Mouse (Mus musculus): Measurements from ENCODE around the gene Chdh. TPM values are rescaled to one million over a fixed set of nuclear protein-coding genes. Genes with fewer than 3 reads are reported as not detected.

Chdh gene
- total and polyA plus RNA-seq, 3 experiments, result not detected

DNA sequence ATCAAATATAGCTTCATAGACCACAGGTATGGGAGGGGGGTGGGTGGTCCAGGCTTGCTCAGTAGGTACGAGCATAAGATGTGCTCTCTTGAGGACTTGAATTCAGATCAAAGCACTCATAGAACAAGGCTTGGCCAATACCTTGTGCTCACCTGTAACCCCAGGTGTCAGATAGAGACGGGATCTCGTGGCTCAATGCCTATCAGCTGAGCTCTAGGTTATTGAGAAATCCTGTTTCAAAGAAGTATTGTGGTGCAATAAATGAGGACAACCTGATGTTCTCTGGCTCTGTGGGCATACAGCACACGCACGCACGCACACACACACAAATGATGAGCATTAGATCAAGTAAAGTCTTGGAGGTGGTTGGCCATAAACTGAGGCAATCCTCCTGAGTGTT, 31.9 kb upstream of the Chdh start:
- Histone ChIP-seq H3K79me2 (replicated peaks; ENCODE audit: control insufficient read depth, extremely low read depth, insufficient read depth, poor library complexity, severe bottlenecking) (peaks cover 17% of the 10 kb centered on the region), H3K9ac (ENCODE audit: insufficient read depth, low read depth) (no peak overlapping the region), H3K4me1 (ENCODE audit: control insufficient read depth in 1 of 2, insufficient read depth in 2 of 2) (peaks cover 2 to 39% of the 10 kb centered on the region in 2 experiments; a peak in 2 of 4 replicates), H3K4me2 (ENCODE audit: insufficient read depth, low read depth, poor library complexity, severe bottlenecking) (no peak overlapping the region), H3K27me3 (replicated peaks) (no peaks in the 10 kb centered on the region), H3K9me3 (replicated peaks; ENCODE audit: low read length) (peaks cover 12% of the 10 kb centered on the region), H3K27ac (ENCODE audit: insufficient read depth, low read depth) (no peak overlapping the region), H3K36me3 (replicated peaks in 1 of 2; ENCODE audit: control insufficient read depth in 1 of 2, insufficient read depth in 1 of 2, low read length in 1 of 2) (peaks cover 39 to 63% of the 10 kb centered on the region in 2 experiments), H3K4me3 (replicated peaks in 1 of 3; ENCODE audit: low read depth in 2 of 3, low read length in 2 of 3, poor library complexity in 1 of 3) (no peak overlapping the region)
- dilution Hi-C loops (cut with MboI; ENCODE audit: extremely low pct_ligation_motif_present, extremely low pct_unique_long_range_greater_than_20kb, low sequenced_read_pairs), result no loop called here
- in situ Hi-C loops (cut with MboI; ENCODE audit: low pct_ligation_motif_present, low pct_unique_long_range_greater_than_20kb, low sequenced_read_pairs), result no loop called here
- DNase-seq (ENCODE audit: extremely low read depth), result no peak
- TF ChIP-seq ELF1 (IDR thresholded peaks at IDR 0.05; ENCODE audit: low read depth, low read length) (no peak), KAT2A (IDR thresholded peaks at IDR 0.05; ENCODE audit: insufficient replicate concordance, low read length) (no peak), JUND (conservative IDR thresholded peaks at IDR 0.05; ENCODE audit: low read depth, low read length) (no peak), TBP (conservative IDR thresholded peaks at IDR 0.05; ENCODE audit: low read depth, low read length) (no peak), CTCF (conservative IDR thresholded peaks at IDR 0.05 in 1 of 2, IDR thresholded peaks at IDR 0.05 in 1 of 2; ENCODE audit: low read depth in 2 of 2, low read length in 2 of 2) (no peak), SMC3 (IDR thresholded peaks at IDR 0.05; ENCODE audit: low read depth, low read length) (no peak), MAX (IDR thresholded peaks at IDR 0.05; ENCODE audit: low read length) (no peak), EP300 (IDR thresholded peaks at IDR 0.05; ENCODE audit: low read length) (no peak), GABPA (IDR thresholded peaks at IDR 0.05; ENCODE audit: insufficient replicate concordance, low read depth, low read length) (no peak), MYC (IDR thresholded peaks at IDR 0.05; ENCODE audit: low read depth, low read length) (no peak), BHLHE40 (IDR thresholded peaks at IDR 0.05; ENCODE audit: low read depth, low read length) (no peak), ETS1 (conservative IDR thresholded peaks at IDR 0.05; ENCODE audit: low read depth, low read length) (no peak), ZC3H11A (IDR thresholded peaks at IDR 0.05; ENCODE audit: low read depth, low read length) (no peak), NELFE (IDR thresholded peaks at IDR 0.05; ENCODE audit: low read depth, low read length) (no peak), TCF12 (IDR thresholded peaks at IDR 0.05; ENCODE audit: low read depth, low read length) (no peak)

DNA sequence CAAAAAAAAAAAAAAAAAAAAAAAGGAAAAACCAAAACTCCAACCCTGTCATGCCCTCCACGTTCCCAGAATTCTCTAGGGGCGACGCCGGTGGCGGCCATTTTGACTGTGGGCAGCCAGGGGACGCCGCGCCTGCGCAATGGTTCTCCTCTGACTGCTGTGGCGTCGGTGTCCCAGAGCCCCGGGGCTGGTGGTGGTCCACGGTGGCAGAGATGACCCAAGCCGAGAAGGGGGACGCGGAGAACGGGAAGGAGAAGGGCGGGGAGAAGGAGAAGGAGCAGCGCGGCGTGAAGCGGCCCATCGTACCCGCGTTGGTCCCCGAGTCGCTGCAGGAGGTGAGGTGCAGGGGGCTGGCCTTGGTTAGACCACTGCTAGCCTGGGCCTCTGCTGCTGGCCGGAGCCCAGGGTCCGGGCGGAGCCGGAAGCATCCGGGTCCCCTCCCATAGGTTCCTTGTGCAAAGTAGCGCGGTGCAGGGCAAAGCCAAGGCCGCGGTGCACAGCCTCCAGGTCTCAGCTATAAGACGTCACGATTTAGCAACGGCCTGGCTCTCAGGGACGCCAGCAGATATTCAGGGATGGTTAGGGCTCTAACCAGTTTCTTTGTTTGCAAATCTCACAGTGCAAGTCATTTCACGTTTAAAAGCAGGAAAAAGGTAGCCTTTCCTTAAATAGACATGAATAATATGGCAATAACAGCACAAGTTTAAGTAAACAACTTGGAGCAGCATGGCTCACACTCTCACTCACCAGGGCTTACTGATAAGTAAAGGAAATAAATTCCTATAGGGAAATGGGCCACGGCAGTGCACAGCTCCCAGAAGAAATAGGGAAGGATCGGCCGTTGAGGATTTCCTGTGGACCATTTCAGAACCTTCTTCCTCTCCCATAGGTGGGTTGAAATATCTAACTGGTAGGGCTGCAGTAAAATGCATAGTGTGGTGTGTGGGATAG, 30.3 kb upstream of the Chdh start, which contains the start of gene Actr8:
Gene Actr8 (plus strand): TSS at position 84 of the 951 bp plus-strand sequence.
- Histone ChIP-seq H3K27ac (ENCODE audit: insufficient read depth, low read depth) (peak within 1 kb of the TSS; percentile 87), H3K4me1 (ENCODE audit: control insufficient read depth in 1 of 2, insufficient read depth in 2 of 2) (peaks cover 2 to 24% of the 10 kb centered on the region in 2 experiments; a peak in 2 of 4 replicates), H3K4me2 (ENCODE audit: insufficient read depth, low read depth, poor library complexity, severe bottlenecking) (peak within 1 kb of the TSS; percentile 87), H3K9me3 (replicated peaks; ENCODE audit: low read length) (peaks cover 12% of the 10 kb centered on the region), H3K4me3 (replicated peaks in 1 of 3; ENCODE audit: low read depth in 2 of 3, low read length in 2 of 3, poor library complexity in 1 of 3) (peak within 1 kb of the TSS; percentile 81 to 95 (median 93)), H3K9ac (ENCODE audit: insufficient read depth, low read depth) (peak within 1 kb of the TSS; percentile 68), H3K79me2 (replicated peaks; ENCODE audit: control insufficient read depth, extremely low read depth, insufficient read depth, poor library complexity, severe bottlenecking) (peaks cover 17% of the 10 kb centered on the region), H3K27me3 (replicated peaks) (no peaks in the 10 kb centered on the region), H3K36me3 (replicated peaks in 1 of 2; ENCODE audit: control insufficient read depth in 1 of 2, insufficient read depth in 1 of 2, low read length in 1 of 2) (peaks cover 32 to 61% of the 10 kb centered on the region in 2 experiments)
- in situ Hi-C loops (cut with MboI; ENCODE audit: low pct_ligation_motif_present, low pct_unique_long_range_greater_than_20kb, low sequenced_read_pairs) (no loop called here), dilution Hi-C loops (cut with MboI; ENCODE audit: extremely low pct_ligation_motif_present, extremely low pct_unique_long_range_greater_than_20kb, low sequenced_read_pairs) (no loop called here)
- peak; percentile 91 for DNase-seq (ENCODE audit: extremely low read depth)
- TF ChIP-seq MYC (IDR thresholded peaks at IDR 0.05; ENCODE audit: low read depth, low read length) (no peak; the same call in 1 of the 2 replicates), USF2 (conservative IDR thresholded peaks at IDR 0.05; ENCODE audit: low read depth, low read length) (no peak), POLR2AphosphoS2 (IDR thresholded peaks at IDR 0.05; ENCODE audit: low read depth, low read length) (no peak), ZC3H11A (IDR thresholded peaks at IDR 0.05; ENCODE audit: low read depth, low read length) (no peak), MAX (IDR thresholded peaks at IDR 0.05; ENCODE audit: low read length) (peak; percentile 10; the same call in 1 of the 2 replicates), JUND (conservative IDR thresholded peaks at IDR 0.05; ENCODE audit: low read depth, low read length) (no peak), ELF1 (IDR thresholded peaks at IDR 0.05; ENCODE audit: low read depth, low read length) (peak; percentile 79), PAX5 (IDR thresholded peaks at IDR 0.05; ENCODE audit: low read length) (no peak), CHD2 (IDR thresholded peaks at IDR 0.05; ENCODE audit: low read length) (peak; percentile 46; the same call in 1 of the 2 replicates), NELFE (IDR thresholded peaks at IDR 0.05; ENCODE audit: low read depth, low read length) (no peak), UBTF (IDR thresholded peaks at IDR 0.05; ENCODE audit: low read depth, low read length) (no peak), HCFC1 (IDR thresholded peaks at IDR 0.05; ENCODE audit: low read depth, low read length) (peak; percentile 91), MAZ (IDR thresholded peaks at IDR 0.05; ENCODE audit: low read depth, low read length) (no peak), ZKSCAN1 (IDR thresholded peaks at IDR 0.05; ENCODE audit: borderline replicate concordance, low read depth, low read length) (no peak), CHD1 (IDR thresholded peaks at IDR 0.05; ENCODE audit: low read depth, low read length) (no peak), ZNF384 (IDR thresholded peaks at IDR 0.05; ENCODE audit: low read depth, low read length) (peak; percentile 97; the same call in 1 of the 2 replicates), RAD21 (IDR thresholded peaks at IDR 0.05; ENCODE audit: low read depth, low read length) (no peak), USF1 (IDR thresholded peaks at IDR 0.05; ENCODE audit: low read depth, low read length) (no peak), KAT2A (IDR thresholded peaks at IDR 0.05; ENCODE audit: insufficient replicate concordance, low read length) (peak; percentile 80; the same call in 1 of the 2 replicates), CTCF (conservative IDR thresholded peaks at IDR 0.05 in 1 of 2, IDR thresholded peaks at IDR 0.05 in 1 of 2; ENCODE audit: low read depth in 2 of 2, low read length in 2 of 2) (no peak), ETS1 (conservative IDR thresholded peaks at IDR 0.05; ENCODE audit: low read depth, low read length) (no peak), SIN3A (IDR thresholded peaks at IDR 0.05; ENCODE audit: low read length) (peak; percentile 58; the same call in 1 of the 2 replicates)

All from CH12.LX (cell line).